Mouse (Mus musculus) G1E (cell line): ENCODE data around the gene Cdc42se2. TPM values are rescaled to one million over a fixed set of nuclear protein-coding genes. Genes with fewer than 3 reads are reported as not detected.

Source experiments
- ATAC-seq: 2 replicates; pipeline ENCODE4 v1.8.0; 2016; ENCODE audit warnings: mild to moderate bottlenecking; ENCODE audit not compliant: insufficient number of reproducible peaks, poor library complexity, low FRiP score, severe bottlenecking; ENCODE audit errors: extremely low read depth
- DNase-seq: peaks from one replicate; pipeline ENCODE4 v3.0.0; 2012; ENCODE audit warnings: low spot score
- H3K27me3 ChIP-seq: 2 replicates; pipeline ENCODE4 v1.6.1; 2012; ENCODE audit warnings: mild to moderate bottlenecking, low read length, inconsistent platforms; ENCODE audit not compliant: insufficient read depth
- H3K36me3 ChIP-seq: replicated peaks from 2 replicates; pipeline ENCODE3; 2012; ENCODE audit warnings: mild to moderate bottlenecking, inconsistent platforms
- H3K4me1 ChIP-seq: 2 replicates; pipeline ENCODE4 v1.6.1; 2012; ENCODE audit warnings: low read depth, low read length, inconsistent platforms, mixed read lengths; ENCODE audit not compliant: insufficient read depth
- H3K4me3 ChIP-seq: 2 replicates; pipeline ENCODE4 v1.5.1; 2012; ENCODE audit warnings: low read depth, mild to moderate bottlenecking, inconsistent platforms, low read length, moderate library complexity, mixed read lengths
- H3K9me3 ChIP-seq: replicated peaks from 2 replicates; pipeline ENCODE4 v1.6.1; 2012; ENCODE audit warnings: inconsistent platforms
- CTCF ChIP-seq: IDR thresholded peaks from 2 replicates; pipeline ENCODE4 v1.5.1; 2012; ENCODE audit warnings: low read depth, low read length, inconsistent platforms, mixed read lengths
- GATA1 ChIP-seq: IDR thresholded peaks from 2 replicates; pipeline ENCODE4 v1.6.1; 2012; ENCODE audit warnings: borderline replicate concordance, low read length, inconsistent platforms, mixed read lengths
- GATA2 ChIP-seq: IDR thresholded peaks from 2 replicates; pipeline ENCODE4 v1.6.1; 2012; ENCODE audit warnings: low read depth, low read length, inconsistent platforms, borderline replicate concordance
- POLR2AphosphoS5 ChIP-seq: IDR thresholded peaks from 2 replicates; pipeline ENCODE4 v1.6.1; 2012; ENCODE audit warnings: low read depth, low read length, inconsistent platforms; ENCODE audit not compliant: insufficient replicate concordance
- TAL1 ChIP-seq: conservative IDR thresholded peaks from 2 replicates; pipeline ENCODE4 v1.6.1; 2012; ENCODE audit warnings: low read depth, low read length, inconsistent platforms, mixed read lengths
- polyA plus RNA-seq: library from polyadenylated mRNA; stranded (reverse); fragments of >175 nt; gene quantifications from 2 replicates; pipeline ENCODE4 v1.2.3, GENCODE M21; 2012
- total RNA-seq, 2 experiments: library from RNA; stranded (forward) in 1 of 2; stranded (reverse) in 1 of 2; fragments of 200-1000 nt in 1 of 2; fragments of >200 nt in 1 of 2; fragmentation: Nextera tagmentation in 1 of 2; gene quantifications; 2 replicates each; pipeline ENCODE4 v1.2.3; 2014 to 2017

Gene Cdc42se2
- total and polyA plus RNA-seq, 3 experiments, result 5.0 to 32.9 (median 25.0) TPM

GRCm38 (mm10) chr11:54808177-54808576 lies 20.7 kb upstream of the Cdc42se2 start:
- ATAC-seq (no peak), DNase-seq (no peak)
- no peaks in the 10 kb centered on the region for H3K9me3 ChIP-seq
- peaks cover 4% of the 10 kb centered on the region for H3K4me1 ChIP-seq
- TF ChIP-seq TAL1 (no peak), POLR2AphosphoS5 (no peak), CTCF (no peak), GATA2 (no peak), GATA1 (no peak)
- peaks cover 45% of the 10 kb centered on the region for H3K27me3 ChIP-seq
- no peak overlapping the region for H3K4me3 ChIP-seq
- H3K36me3 ChIP-seq, result no peaks in the 10 kb centered on the region

GRCm38 (mm10) chr11:54807669-54808068 lies 20.2 kb upstream of the Cdc42se2 start:
- TF ChIP-seq TAL1 (no peak), GATA1 (no peak), CTCF (no peak), POLR2AphosphoS5 (no peak), GATA2 (no peak)
- ATAC-seq (no peak), DNase-seq (peak; percentile 5)
- no peaks in the 10 kb centered on the region for H3K36me3 ChIP-seq
- peaks cover 4% of the 10 kb centered on the region for H3K4me1 ChIP-seq
- no peak overlapping the region for H3K4me3 ChIP-seq
- H3K27me3 ChIP-seq, result peaks cover 42% of the 10 kb centered on the region
- no peaks in the 10 kb centered on the region for H3K9me3 ChIP-seq

GRCm38 (mm10) chr11:54806891-54807290 lies 19.4 kb upstream of the Cdc42se2 start:
- DNase-seq (no peak), ATAC-seq (no peak)
- no peaks in the 10 kb centered on the region for H3K9me3 ChIP-seq
- H3K4me3 ChIP-seq, result no peak overlapping the region
- H3K36me3 ChIP-seq, result no peaks in the 10 kb centered on the region
- peaks cover 4% of the 10 kb centered on the region for H3K4me1 ChIP-seq
- peaks cover 37% of the 10 kb centered on the region for H3K27me3 ChIP-seq
- TF ChIP-seq GATA1 (no peak), CTCF (no peak), GATA2 (no peak), POLR2AphosphoS5 (no peak), TAL1 (no peak)

- Histone ChIP-seq H3K9me3 (no peaks in the 10 kb centered on the region), H3K27me3 (peaks cover 30% of the 10 kb centered on the region), H3K36me3 (no peaks in the 10 kb centered on the region), H3K4me1 (peaks cover 4% of the 10 kb centered on the region), H3K4me3 (no peak overlapping the region)
- no peak for TF ChIP-seq GATA1
- no peak for TF ChIP-seq GATA2
- no peak for TF ChIP-seq TAL1
- no peak for TF ChIP-seq CTCF
- TF ChIP-seq POLR2AphosphoS5, result no peak
- DNase-seq, result no peak
- ATAC-seq, result no peak
Measured at GRCm38 (mm10) chr11:54805196-54805595, 17.7 kb upstream of the Cdc42se2 start.

- TF ChIP-seq GATA2 (no peak), GATA1 (no peak), CTCF (no peak), POLR2AphosphoS5 (no peak), TAL1 (no peak)
- Histone ChIP-seq H3K4me3 (no peak overlapping the region), H3K4me1 (peaks cover 3% of the 10 kb centered on the region), H3K36me3 (no peaks in the 10 kb centered on the region), H3K9me3 (no peaks in the 10 kb centered on the region), H3K27me3 (peaks cover 14% of the 10 kb centered on the region)
- DNase-seq (no peak), ATAC-seq (no peak)
Measured at GRCm38 (mm10) chr11:54802621-54803020, 15.1 kb upstream of the Cdc42se2 start.

- Histone ChIP-seq H3K4me3 (no peak overlapping the region), H3K9me3 (no peaks in the 10 kb centered on the region), H3K27me3 (peaks cover 12% of the 10 kb centered on the region), H3K36me3 (no peaks in the 10 kb centered on the region), H3K4me1 (no peaks in the 10 kb centered on the region)
- TF ChIP-seq POLR2AphosphoS5 (no peak), GATA1 (no peak), CTCF (no peak), TAL1 (no peak), GATA2 (no peak)
- no peak for ATAC-seq
- DNase-seq, result no peak
Measured at GRCm38 (mm10) chr11:54801791-54802558, 14.5 kb upstream of the Cdc42se2 start.

GRCm38 (mm10) chr11:54796551-54796950 lies 9.1 kb upstream of the Cdc42se2 start:
- H3K9me3 ChIP-seq, result no peaks in the 10 kb centered on the region
- TF ChIP-seq POLR2AphosphoS5, result no peak
- TF ChIP-seq TAL1, result no peak
- TF ChIP-seq GATA2, result no peak
- no peak for TF ChIP-seq CTCF
- TF ChIP-seq GATA1, result no peak
- DNase-seq, result no peak
- peaks cover 6% of the 10 kb centered on the region for H3K4me1 ChIP-seq
- peaks cover 19% of the 10 kb centered on the region for H3K27me3 ChIP-seq
- no peaks in the 10 kb centered on the region for H3K36me3 ChIP-seq
- no peak for ATAC-seq
- no peak overlapping the region for H3K4me3 ChIP-seq
